Mouse (Mus musculus) MEL (cell line): ENCODE results near the gene Prr22. TPM values are rescaled to one million over a fixed set of nuclear protein-coding genes. Genes with fewer than 3 reads are reported as not detected.

Experiments used
- DNase-seq: peaks from one replicate; pipeline ENCODE4 v3.0.0; 2011; ENCODE audit warnings: low read depth, low spot score
- H3K27ac ChIP-seq: 2 replicates; pipeline ENCODE4 v1.5.1; 2012; ENCODE audit warnings: low read depth, mild to moderate bottlenecking, control low read depth, low read length, moderate library complexity; ENCODE audit not compliant: control insufficient read depth
- H3K27me3 ChIP-seq, 2 experiments: fragments of 150-350 bp in 1 of 2; sonication (generic) in 1 of 2; 2 replicates each; pipeline ENCODE4 v1.6.1; 2012; ENCODE audit warnings: low read length in 2 of 2, mild to moderate bottlenecking in 2 of 2, improper control_type of control experiment in 1 of 2, moderate library complexity in 1 of 2; ENCODE audit not compliant: insufficient read depth in 2 of 2, control insufficient read depth in 1 of 2
- H3K36me3 ChIP-seq, 2 experiments: 2 replicates each; pipeline ENCODE4 v1.6.1; 2012 to 2014; ENCODE audit warnings: low read length in 2 of 2, improper control_type of control experiment in 1 of 2, inconsistent platforms in 1 of 2, mild to moderate bottlenecking in 1 of 2; ENCODE audit not compliant: insufficient read depth in 2 of 2, control insufficient read depth in 1 of 2
- H3K4me1 ChIP-seq, 2 experiments: fragments of 150-350 bp in 1 of 2; sonication (generic) in 1 of 2; 2 replicates each; pipeline ENCODE4 v1.6.1; 2012; ENCODE audit warnings: low read length in 2 of 2, improper control_type of control experiment in 1 of 2, mild to moderate bottlenecking in 1 of 2; ENCODE audit not compliant: insufficient read depth in 2 of 2, control insufficient read depth in 1 of 2
- H3K4me3 ChIP-seq, 2 experiments: fragments of 150-350 bp in 1 of 2; sonication (generic) in 1 of 2; 2 replicates each; pipeline ENCODE4 v1.5.1; 2012; ENCODE audit warnings: low read depth in 2 of 2, low read length in 2 of 2, mild to moderate bottlenecking in 2 of 2, moderate library complexity in 2 of 2, control low read depth in 1 of 2, improper control_type of control experiment in 1 of 2; ENCODE audit not compliant: control insufficient read depth in 1 of 2, insufficient read depth in 1 of 2
- H3K79me2 ChIP-seq: 2 replicates; pipeline ENCODE4 v1.6.1; 2012; ENCODE audit warnings: mild to moderate bottlenecking, low read length, moderate library complexity; ENCODE audit not compliant: control insufficient read depth, poor library complexity, insufficient read depth
- H3K9ac ChIP-seq: 2 replicates; pipeline ENCODE4 v1.6.1; 2012; ENCODE audit warnings: low read depth, mild to moderate bottlenecking, control low read depth, low read length, moderate library complexity; ENCODE audit not compliant: control insufficient read depth, poor library complexity, severe bottlenecking
- H3K9me3 ChIP-seq: fragments of 150-350 bp; sonication (generic); replicated peaks from 2 replicates; pipeline ENCODE4 v1.6.1; 2012; ENCODE audit warnings: mild to moderate bottlenecking, low read length, improper control_type of control experiment, moderate library complexity; ENCODE audit not compliant: insufficient read depth
- CHD1 ChIP-seq: IDR thresholded peaks from 2 replicates; pipeline ENCODE4 v1.6.1; 2012; ENCODE audit warnings: low read depth, mild to moderate bottlenecking, inconsistent platforms, low read length, improper control_type of control experiment
- CHD2 ChIP-seq: IDR thresholded peaks from 2 replicates; pipeline ENCODE4 v1.6.1; 2011; ENCODE audit warnings: low read length, improper control_type of control experiment
- CTCF ChIP-seq, 3 experiments: IDR thresholded peaks in 2 of 3; conservative IDR thresholded peaks in 1 of 3; 2 replicates each; pipeline ENCODE4 v1.5.1; 2011 to 2012; ENCODE audit warnings: low read length in 3 of 3, low read depth in 2 of 3, mild to moderate bottlenecking in 2 of 3, improper control_type of control experiment in 1 of 3, inconsistent platforms in 1 of 3, mixed read lengths in 1 of 3, moderate library complexity in 1 of 3; ENCODE audit not compliant: control insufficient read depth in 1 of 3, insufficient read depth in 1 of 3, poor library complexity in 1 of 3, severe bottlenecking in 1 of 3
- E2F4 ChIP-seq: IDR thresholded peaks from 2 replicates; pipeline ENCODE4 v1.6.1; 2011; ENCODE audit warnings: low read depth, low read length, improper control_type of control experiment, borderline replicate concordance
- ELF1 ChIP-seq: IDR thresholded peaks from 2 replicates; pipeline ENCODE4 v1.6.1; 2014; ENCODE audit warnings: low read depth, mild to moderate bottlenecking, inconsistent platforms, low read length, improper control_type of control experiment, moderate library complexity
- ETS1 ChIP-seq: IDR thresholded peaks from 2 replicates; pipeline ENCODE4 v1.6.1; 2012; ENCODE audit warnings: low read depth, mild to moderate bottlenecking, inconsistent platforms, low read length, improper control_type of control experiment, moderate library complexity
- GABPA ChIP-seq: IDR thresholded peaks from 2 replicates; pipeline ENCODE4 v1.6.1; 2012; ENCODE audit warnings: low read depth, mild to moderate bottlenecking, inconsistent platforms, low read length, improper control_type of control experiment, moderate library complexity
- GATA1 ChIP-seq: IDR thresholded peaks from 2 replicates; pipeline ENCODE4 v1.6.1; 2011; ENCODE audit warnings: low read depth, low read length, improper control_type of control experiment
- HCFC1 ChIP-seq: IDR thresholded peaks from 2 replicates; pipeline ENCODE4 v1.6.1; 2012; ENCODE audit warnings: low read depth, mild to moderate bottlenecking, inconsistent platforms, low read length, improper control_type of control experiment, moderate library complexity
- JUND ChIP-seq: IDR thresholded peaks from 2 replicates; pipeline ENCODE4 v1.6.1; 2011; ENCODE audit warnings: low read depth, mild to moderate bottlenecking, improper control_type of control experiment, low read length
- KAT2A ChIP-seq: conservative IDR thresholded peaks from 2 replicates; pipeline ENCODE4 v1.6.1; 2012; ENCODE audit warnings: low read depth, low read length, improper control_type of control experiment, inconsistent platforms
- MAFK ChIP-seq: IDR thresholded peaks from 2 replicates; pipeline ENCODE4 v1.6.1; 2011; ENCODE audit warnings: low read depth, mild to moderate bottlenecking, low read length, improper control_type of control experiment, borderline replicate concordance
- MAX ChIP-seq: IDR thresholded peaks from 2 replicates; pipeline ENCODE4 v1.6.1; 2011; ENCODE audit warnings: low read length, improper control_type of control experiment
- MAZ ChIP-seq: IDR thresholded peaks from 2 replicates; pipeline ENCODE4 v1.6.1; 2012; ENCODE audit warnings: low read depth, mild to moderate bottlenecking, inconsistent platforms, low read length, improper control_type of control experiment
- MYC ChIP-seq: IDR thresholded peaks from 2 replicates; pipeline ENCODE4 v1.6.1; 2011; ENCODE audit warnings: low read depth, mild to moderate bottlenecking, low read length, improper control_type of control experiment, moderate library complexity
- NRF1 ChIP-seq: IDR thresholded peaks from 2 replicates; pipeline ENCODE4 v1.6.1; 2014; ENCODE audit warnings: low read depth, mild to moderate bottlenecking, inconsistent platforms, low read length, improper control_type of control experiment, moderate library complexity; ENCODE audit not compliant: poor library complexity, insufficient read depth, severe bottlenecking
- POLR2A ChIP-seq, 2 experiments: IDR thresholded peaks; 2 replicates each; pipeline ENCODE4 v1.6.1; 2011 to 2012; ENCODE audit warnings: low read length in 2 of 2, mild to moderate bottlenecking in 2 of 2, control low read depth in 1 of 2, improper control_type of control experiment in 1 of 2, low read depth in 1 of 2, moderate library complexity in 1 of 2; ENCODE audit not compliant: control insufficient read depth in 1 of 2, insufficient read depth in 1 of 2, poor library complexity in 1 of 2
- POLR2AphosphoS2 ChIP-seq: IDR thresholded peaks from 2 replicates; pipeline ENCODE4 v1.6.1; 2011; ENCODE audit warnings: low read length, improper control_type of control experiment
- POLR2AphosphoS5 ChIP-seq: IDR thresholded peaks from 2 replicates; pipeline ENCODE4 v1.6.1; 2012; ENCODE audit warnings: low read depth, borderline replicate concordance, mild to moderate bottlenecking, inconsistent platforms, low read length, moderate library complexity, mixed read lengths
- SIN3A ChIP-seq: IDR thresholded peaks from 2 replicates; pipeline ENCODE4 v1.6.1; 2012; ENCODE audit warnings: low read length, improper control_type of control experiment, inconsistent platforms
- TBP ChIP-seq: IDR thresholded peaks from 2 replicates; pipeline ENCODE4 v1.8.0; 2011; ENCODE audit warnings: low read depth, low read length, improper control_type of control experiment
- UBTF ChIP-seq: IDR thresholded peaks from 2 replicates; pipeline ENCODE4 v1.6.1; 2012; ENCODE audit warnings: low read depth, mild to moderate bottlenecking, inconsistent platforms, low read length, improper control_type of control experiment, moderate library complexity, borderline replicate concordance; ENCODE audit not compliant: insufficient read depth
- USF2 ChIP-seq, 2 experiments: IDR thresholded peaks; 2 replicates each; pipeline ENCODE4 v1.6.1; 2011 to 2012; ENCODE audit warnings: improper control_type of control experiment in 2 of 2, low read length in 2 of 2, borderline replicate concordance in 1 of 2, inconsistent platforms in 1 of 2, low read depth in 1 of 2, mild to moderate bottlenecking in 1 of 2; ENCODE audit not compliant: insufficient read depth in 1 of 2
- ZC3H11A ChIP-seq: IDR thresholded peaks from 2 replicates; pipeline ENCODE4 v1.6.1; 2012; ENCODE audit warnings: low read depth, mild to moderate bottlenecking, inconsistent platforms, low read length, improper control_type of control experiment
- ZKSCAN1 ChIP-seq: IDR thresholded peaks from 2 replicates; pipeline ENCODE4 v1.6.1; 2012; ENCODE audit warnings: low read depth, mild to moderate bottlenecking, inconsistent platforms, low read length, improper control_type of control experiment, moderate library complexity
- ZMIZ1 ChIP-seq: IDR thresholded peaks from 2 replicates; pipeline ENCODE4 v1.6.1; 2012; ENCODE audit warnings: low read depth, mild to moderate bottlenecking, inconsistent platforms, low read length, improper control_type of control experiment, moderate library complexity
- polyA plus RNA-seq, 2 experiments: library from polyadenylated mRNA; stranded (reverse) in 1 of 2; unstranded in 1 of 2; fragments of >175 nt in 1 of 2; fragments of >200 nt in 1 of 2; gene quantifications; 2 replicates each; pipeline versions ENCODE4 v1.2.1 to v1.2.4; 2012; ENCODE audit warnings: low replicate concordance in 2 of 2, low read depth in 1 of 2; ENCODE audit not compliant: insufficient read length in 2 of 2, insufficient read depth in 1 of 2, missing spikeins in 1 of 2
- total RNA-seq: library from RNA; depleted of rRNA; stranded (reverse); fragments of 300-350 nt; gene quantifications from 2 replicates; pipeline ENCODE4 v1.2.3, GENCODE M21; 2012

Gene Prr22
- total and polyA plus RNA-seq, 3 experiments = 1.3 to 5.5 TPM; not detected in 1

- DNase-seq = no peak
- H3K79me2 ChIP-seq = no peaks in the 10 kb centered on the region
- no peaks in the 10 kb centered on the region for H3K36me3 ChIP-seq
- H3K27me3 ChIP-seq = no peaks in the 10 kb centered on the region
- TF ChIP-seq CHD2 (no peak), POLR2AphosphoS2 (no peak), UBTF (no peak), GATA1 (no peak), POLR2A (IDR thresholded peaks at IDR 0.05; ENCODE audit: control insufficient read depth in 1 of 2, insufficient read depth in 1 of 2, low read depth in 1 of 2, low read length in 2 of 2, poor library complexity in 1 of 2) (no peak), ZKSCAN1 (no peak), TBP (no peak), MAZ (no peak), ETS1 (no peak), SIN3A (no peak), ZC3H11A (no peak), KAT2A (no peak), POLR2AphosphoS5 (no peak), MYC (no peak)
- TF ChIP-seq, all 39 proteins: peak for 0
- Histone ChIP-seq H3K27ac (no peak overlapping the region), H3K9ac (no peak overlapping the region), H3K9me3 (no peaks in the 10 kb centered on the region), H3K4me3 (no peak overlapping the region), H3K4me1 (no peaks in the 10 kb centered on the region)
Observed at GRCm38 (mm10) chr17:56802065-56802464, 32.0 kb downstream of the Prr22 start.

DNA sequence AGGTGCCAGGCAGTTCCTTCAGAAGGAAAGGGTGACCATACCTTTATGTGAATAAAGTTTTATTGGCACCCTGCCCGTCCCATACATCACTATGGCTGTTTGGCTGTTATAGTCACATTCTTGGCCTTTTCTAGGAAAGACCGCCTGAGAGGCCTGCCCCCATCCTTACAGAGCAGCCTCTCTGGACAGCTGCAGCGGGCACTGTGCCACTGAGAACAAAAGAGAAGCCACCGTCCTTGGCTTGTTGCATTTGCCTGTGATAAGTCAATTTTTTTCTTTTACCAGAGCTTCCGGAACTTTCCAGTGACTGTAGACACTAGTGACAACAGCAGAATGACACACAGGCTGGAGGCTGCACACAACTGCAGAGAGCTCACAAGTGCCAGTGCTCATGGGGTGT, 34.9 kb downstream of the Prr22 start:
- no peaks in the 10 kb centered on the region for H3K4me1 ChIP-seq
- no peaks in the 10 kb centered on the region for H3K36me3 ChIP-seq
- H3K79me2 ChIP-seq = no peaks in the 10 kb centered on the region
- H3K4me3 ChIP-seq = no peak overlapping the region
- H3K9me3 ChIP-seq = no peaks in the 10 kb centered on the region
- no peaks in the 10 kb centered on the region for H3K27me3 ChIP-seq
- no peak for DNase-seq
- TF ChIP-seq ZMIZ1 = no peak
- TF ChIP-seq E2F4 = no peak
- TF ChIP-seq USF2 (IDR thresholded peaks at IDR 0.05; ENCODE audit: borderline replicate concordance in 1 of 2, insufficient read depth in 1 of 2, low read depth in 1 of 2, low read length in 2 of 2) = no peak
- no peak for TF ChIP-seq ELF1
- TF ChIP-seq MAFK = no peak
- TF ChIP-seq CHD1 = no peak
- TF ChIP-seq NRF1 = no peak
- TF ChIP-seq ETS1 = no peak
- TF ChIP-seq GABPA = no peak
- TF ChIP-seq HCFC1 = no peak
- TF ChIP-seq KAT2A = no peak
- TF ChIP-seq JUND = no peak
- TF ChIP-seq SIN3A = no peak
- TF ChIP-seq CTCF (IDR thresholded peaks at IDR 0.05 in 2 of 3, conservative IDR thresholded peaks at IDR 0.05 in 1 of 3; ENCODE audit: control insufficient read depth in 1 of 3, insufficient read depth in 1 of 3, low read depth in 2 of 3, low read length in 3 of 3, poor library complexity in 1 of 3, severe bottlenecking in 1 of 3) = no peak
- TF ChIP-seq MAX = no peak
- no peak overlapping the region for H3K9ac ChIP-seq
- H3K27ac ChIP-seq = no peak overlapping the region
